Mouse (Mus musculus): ENCODE results near the gene Pnrc2. TPM values are rescaled to one million over a fixed set of nuclear protein-coding genes. Genes with fewer than 3 reads are reported as not detected.
A peak's percentile ranks its signal among the peaks of the same experiment; 100 is the strongest.

Pnrc2 gene
- polyA plus RNA-seq, 1 experiment from 2014 or later, result 234 TPM

GRCm38 (mm10) chr4:135853987-135854546 is 19.6 kb downstream of the Pnrc2 start:
- 95% methylated on average over 14 of the region's 14 CpGs for WGBS
- H3K4me2 ChIP-seq (ENCODE audit: low read depth, low read length, severe bottlenecking), result no peak overlapping the region
- DNase-seq (ENCODE audit: low spot score), result no peak

GRCm38 (mm10) chr4:135851942-135852341 is 21.7 kb downstream of the Pnrc2 start:
- ATAC-seq (replicated peaks; ENCODE audit: low FRiP score), result no peak
- 82% methylated on average over 9 of the region's 9 CpGs for WGBS
- DNase-seq (ENCODE audit: low spot score), result no peak

More at GRCm38 (mm10) chr4:135853987-135854546, 19.6 kb downstream of the Pnrc2 start:
- no peaks in the 10 kb centered on the region for H3K36me3 ChIP-seq (ENCODE audit: control insufficient read depth, insufficient read depth, low read length)
- peak overlapping the region; percentile 13; the same call in 1 of the 2 replicates for H3K9ac ChIP-seq (ENCODE audit: low read length)
- peaks cover 7% of the 10 kb centered on the region for H3K4me1 ChIP-seq (replicated peaks; ENCODE audit: control insufficient read depth, insufficient read depth, low read length)
- ATAC-seq (replicated peaks; ENCODE audit: low FRiP score), result no peak
- H3K27ac ChIP-seq (ENCODE audit: low read depth, low read length), result no peak overlapping the region
- no peaks in the 10 kb centered on the region for H3K9me3 ChIP-seq (ENCODE audit: control insufficient read depth, low read length)
- H3K27me3 ChIP-seq (ENCODE audit: control insufficient read depth, insufficient read depth, low read length), result no peaks in the 10 kb centered on the region
- H3K4me3 ChIP-seq (ENCODE audit: low read depth, low read length), result no peak overlapping the region

GRCm38 (mm10) chr4:135850411-135851095 is 23.1 kb downstream of the Pnrc2 start:
- 40% methylated on average over 13 of the region's 13 CpGs for WGBS
- no peak for DNase-seq (ENCODE audit: low spot score)
- Histone ChIP-seq H3K9ac (ENCODE audit: low read length) (peak overlapping the region; percentile 23; the same call in 1 of the 2 replicates), H3K4me3 (ENCODE audit: low read depth, low read length) (no peak overlapping the region), H3K4me1 (replicated peaks; ENCODE audit: control insufficient read depth, insufficient read depth, low read length) (peaks cover 4% of the 10 kb centered on the region), H3K4me2 (ENCODE audit: low read depth, low read length, severe bottlenecking) (no peak overlapping the region), H3K36me3 (ENCODE audit: control insufficient read depth, insufficient read depth, low read length) (no peaks in the 10 kb centered on the region), H3K27ac (ENCODE audit: low read depth, low read length) (0 out of 2 replicates have a peak overlapping the region, but pooled peaks have one; percentile 7), H3K27me3 (ENCODE audit: control insufficient read depth, insufficient read depth, low read length) (no peaks in the 10 kb centered on the region), H3K9me3 (ENCODE audit: control insufficient read depth, low read length) (no peaks in the 10 kb centered on the region)
- ATAC-seq (replicated peaks; ENCODE audit: low FRiP score), result no peak

More at GRCm38 (mm10) chr4:135851942-135852341, 21.7 kb downstream of the Pnrc2 start:
- no peak overlapping the region for H3K9ac ChIP-seq (ENCODE audit: low read length)
- peaks cover 4% of the 10 kb centered on the region for H3K4me1 ChIP-seq (replicated peaks; ENCODE audit: control insufficient read depth, insufficient read depth, low read length)
- no peak overlapping the region for H3K27ac ChIP-seq (ENCODE audit: low read depth, low read length)
- H3K4me3 ChIP-seq (ENCODE audit: low read depth, low read length), result no peak overlapping the region
- no peaks in the 10 kb centered on the region for H3K9me3 ChIP-seq (ENCODE audit: control insufficient read depth, low read length)
- H3K4me2 ChIP-seq (ENCODE audit: low read depth, low read length, severe bottlenecking), result no peak overlapping the region
- no peaks in the 10 kb centered on the region for H3K27me3 ChIP-seq (ENCODE audit: control insufficient read depth, insufficient read depth, low read length)
- H3K36me3 ChIP-seq (ENCODE audit: control insufficient read depth, insufficient read depth, low read length), result no peaks in the 10 kb centered on the region

GRCm38 (mm10) chr4:135847581-135847980 is 26.1 kb downstream of the Pnrc2 start:
- no peak overlapping the region for H3K9ac ChIP-seq (ENCODE audit: low read length)
- WGBS, result 66% methylated on average over 5 of the region's 5 CpGs
- peaks cover 4% of the 10 kb centered on the region for H3K4me1 ChIP-seq (replicated peaks; ENCODE audit: control insufficient read depth, insufficient read depth, low read length)

GRCm38 (mm10) chr4:135844400-135844799 is 29.2 kb downstream of the Pnrc2 start:
- ATAC-seq (replicated peaks; ENCODE audit: low FRiP score) (no peak), DNase-seq (ENCODE audit: low spot score) (peak; percentile 17)
- Histone ChIP-seq H3K4me2 (ENCODE audit: low read depth, low read length, severe bottlenecking) (no peak overlapping the region), H3K27me3 (ENCODE audit: control insufficient read depth, insufficient read depth, low read length) (no peaks in the 10 kb centered on the region), H3K36me3 (ENCODE audit: control insufficient read depth, insufficient read depth, low read length) (no peaks in the 10 kb centered on the region), H3K4me3 (ENCODE audit: low read depth, low read length) (no peak overlapping the region), H3K9me3 (ENCODE audit: control insufficient read depth, low read length) (0 out of 2 replicates have a peak, but pooled peaks cover 3% of the 10 kb centered on the region), H3K9ac (ENCODE audit: low read length) (no peak overlapping the region), H3K27ac (ENCODE audit: low read depth, low read length) (no peak overlapping the region), H3K4me1 (replicated peaks; ENCODE audit: control insufficient read depth, insufficient read depth, low read length) (no peaks in the 10 kb centered on the region)
- 83% methylated on average over 6 of the region's 6 CpGs for WGBS

More at GRCm38 (mm10) chr4:135847581-135847980, 26.1 kb downstream of the Pnrc2 start:
- Histone ChIP-seq H3K4me2 (ENCODE audit: low read depth, low read length, severe bottlenecking) (no peak overlapping the region), H3K9me3 (ENCODE audit: control insufficient read depth, low read length) (0 out of 2 replicates have a peak, but pooled peaks cover 3% of the 10 kb centered on the region), H3K4me3 (ENCODE audit: low read depth, low read length) (no peak overlapping the region), H3K36me3 (ENCODE audit: control insufficient read depth, insufficient read depth, low read length) (no peaks in the 10 kb centered on the region), H3K27me3 (ENCODE audit: control insufficient read depth, insufficient read depth, low read length) (no peaks in the 10 kb centered on the region), H3K27ac (ENCODE audit: low read depth, low read length) (no peak overlapping the region)
- ATAC-seq (replicated peaks; ENCODE audit: low FRiP score) (no peak), DNase-seq (ENCODE audit: low spot score) (no peak)

- WGBS, result 93% methylated on average over 21 of the region's 21 CpGs
- no peak overlapping the region for H3K4me2 ChIP-seq (ENCODE audit: low read depth, low read length, severe bottlenecking)
- no peaks in the 10 kb centered on the region for H3K36me3 ChIP-seq (ENCODE audit: control insufficient read depth, insufficient read depth, low read length)
- H3K4me3 ChIP-seq (ENCODE audit: low read depth, low read length), result no peak overlapping the region
- no peaks in the 10 kb centered on the region for H3K9me3 ChIP-seq (ENCODE audit: control insufficient read depth, low read length)
- H3K27me3 ChIP-seq (ENCODE audit: control insufficient read depth, insufficient read depth, low read length), result no peaks in the 10 kb centered on the region
- H3K27ac ChIP-seq (ENCODE audit: low read depth, low read length), result no peak overlapping the region
- H3K4me1 ChIP-seq (replicated peaks; ENCODE audit: control insufficient read depth, insufficient read depth, low read length), result no peaks in the 10 kb centered on the region
- no peak for ATAC-seq (replicated peaks; ENCODE audit: low FRiP score)
- H3K9ac ChIP-seq (ENCODE audit: low read length), result no peak overlapping the region
- peak; percentile 29 for DNase-seq (ENCODE audit: low spot score)
Observed at GRCm38 (mm10) chr4:135839293-135840011, 34.2 kb downstream of the Pnrc2 start.

- Histone ChIP-seq H3K9me3 (ENCODE audit: control insufficient read depth, low read length) (no peaks in the 10 kb centered on the region), H3K9ac (ENCODE audit: low read length) (no peak overlapping the region), H3K27ac (ENCODE audit: low read depth, low read length) (no peak overlapping the region), H3K4me1 (replicated peaks; ENCODE audit: control insufficient read depth, insufficient read depth, low read length) (no peaks in the 10 kb centered on the region; the same call in 1 of the 2 replicates), H3K27me3 (ENCODE audit: control insufficient read depth, insufficient read depth, low read length) (no peaks in the 10 kb centered on the region), H3K36me3 (ENCODE audit: control insufficient read depth, insufficient read depth, low read length) (no peaks in the 10 kb centered on the region), H3K4me3 (ENCODE audit: low read depth, low read length) (no peak overlapping the region), H3K4me2 (ENCODE audit: low read depth, low read length, severe bottlenecking) (no peak overlapping the region)
- ATAC-seq (replicated peaks; ENCODE audit: low FRiP score) (no peak), DNase-seq (ENCODE audit: low spot score) (peak; percentile 24)
- whole genome bisulfite sequencing, result 77% methylated on average over 3 of the region's 3 CpGs
Observed at GRCm38 (mm10) chr4:135838925-135839292, 34.7 kb downstream of the Pnrc2 start.

GRCm38 (mm10) chr4:135834124-135834717 is 39.4 kb downstream of the Pnrc2 start:
- Histone ChIP-seq H3K27ac (ENCODE audit: low read depth, low read length) (no peak overlapping the region), H3K9me3 (ENCODE audit: control insufficient read depth, low read length) (no peaks in the 10 kb centered on the region), H3K36me3 (ENCODE audit: control insufficient read depth, insufficient read depth, low read length) (no peaks in the 10 kb centered on the region), H3K4me2 (ENCODE audit: low read depth, low read length, severe bottlenecking) (no peak overlapping the region), H3K27me3 (ENCODE audit: control insufficient read depth, insufficient read depth, low read length) (no peaks in the 10 kb centered on the region), H3K4me1 (replicated peaks; ENCODE audit: control insufficient read depth, insufficient read depth, low read length) (peaks cover 2% of the 10 kb centered on the region), H3K9ac (ENCODE audit: low read length) (no peak overlapping the region), H3K4me3 (ENCODE audit: low read depth, low read length) (no peak overlapping the region)
- DNase-seq (ENCODE audit: low spot score) (no peak), ATAC-seq (replicated peaks; ENCODE audit: low FRiP score) (no peak)
- WGBS, result 89% methylated on average over 8 of the region's 8 CpGs
